Mouse (Mus musculus) ES-E14 (cell line): ENCODE measurements at regions not wholly inside any gene's neighbourhood (a gene's known extent, or its start where the extent isn't known, plus 50 kb on each side); places are given as distances from the start of the nearest gene placed in this dataset.

Source experiments
- DNase-seq: peaks from one replicate; pipeline ENCODE4 v3.0.0-alpha.2; 2013; ENCODE audit warnings: low read depth, low spot score
- H3K27ac ChIP-seq: 2 replicates; pipeline ENCODE4 v1.5.1; 2012; ENCODE audit warnings: low read depth, mild to moderate bottlenecking, low read length, moderate library complexity, mixed read lengths; ENCODE audit not compliant: poor library complexity, insufficient read depth, severe bottlenecking
- H3K36me3 ChIP-seq: 2 replicates; pipeline ENCODE4 v1.6.1; 2012; ENCODE audit warnings: mild to moderate bottlenecking, low read length, moderate library complexity, mixed read lengths; ENCODE audit not compliant: control insufficient read depth, poor library complexity, insufficient read depth, severe bottlenecking
- H3K4me1 ChIP-seq, 2 experiments: fragments of 150-350 bp in 1 of 2; sonication (generic) in 1 of 2; 2 replicates each; pipeline ENCODE4 v1.6.1; 2012; ENCODE audit warnings: low read length in 2 of 2, mild to moderate bottlenecking in 1 of 2, mixed read lengths in 1 of 2; ENCODE audit not compliant: control insufficient read depth in 2 of 2, insufficient read depth in 2 of 2, poor library complexity in 1 of 2
- H3K4me3 ChIP-seq, 2 experiments: fragments of 150-350 bp in 1 of 2; sonication (generic) in 1 of 2; 2 replicates each; pipeline ENCODE4 v1.5.1; 2012; ENCODE audit warnings: low read length in 2 of 2, low read depth in 1 of 2, mild to moderate bottlenecking in 1 of 2, mixed read lengths in 1 of 2; ENCODE audit not compliant: insufficient read depth in 1 of 2, poor library complexity in 1 of 2, severe bottlenecking in 1 of 2
- H3K9ac ChIP-seq: 2 replicates; pipeline ENCODE4 v1.6.1; 2012; ENCODE audit warnings: low read depth, mild to moderate bottlenecking, low read length, mixed read lengths; ENCODE audit not compliant: poor library complexity, insufficient read depth, severe bottlenecking
- H3K9me3 ChIP-seq: fragments of 150-350 bp; sonication (generic); 2 replicates; pipeline ENCODE4 v1.6.1; 2012; ENCODE audit warnings: low read depth, mild to moderate bottlenecking, low read length; ENCODE audit not compliant: control insufficient read depth, insufficient read depth
- CHD2 ChIP-seq: IDR thresholded peaks from 2 replicates; pipeline ENCODE4 v1.6.1; 2014; ENCODE audit warnings: mild to moderate bottlenecking, low read depth, low read length, inconsistent platforms
- HCFC1 ChIP-seq: IDR thresholded peaks from 2 replicates; pipeline ENCODE4 v1.6.1; 2012; ENCODE audit warnings: low read length, inconsistent platforms, borderline replicate concordance; ENCODE audit not compliant: insufficient read depth
- MAFK ChIP-seq: IDR thresholded peaks from 2 replicates; pipeline ENCODE4 v1.6.1; 2014; ENCODE audit warnings: mild to moderate bottlenecking, low read depth, low read length, inconsistent platforms; ENCODE audit not compliant: insufficient read depth
- ZC3H11A ChIP-seq: IDR thresholded peaks from 2 replicates; pipeline ENCODE4 v1.6.1; 2012; ENCODE audit warnings: low read depth, mild to moderate bottlenecking, inconsistent platforms, low read length, borderline replicate concordance
- ZNF384 ChIP-seq: IDR thresholded peaks from 2 replicates; pipeline ENCODE4 v1.6.1; 2012; ENCODE audit warnings: low read depth, low read length, inconsistent platforms
- in situ Hi-C, 2 experiments: fragments of 600-800 bp; cut with MboI; formaldehyde crosslinking; loops; one replicate each; pipeline ENCODE4 v1.15.1; 2025; ENCODE audit warnings: low sequenced_read_pairs in 2 of 2, inconsistent platforms in 1 of 2; ENCODE audit not compliant: unreplicated experiment in 2 of 2

GRCm38 (mm10) chr15:52657916-52658315, 1226.8 kb upstream of the Gm7489 start:
- no peak overlapping the region for H3K27ac ChIP-seq
- no peak overlapping the region for H3K9ac ChIP-seq
- no peaks in the 10 kb centered on the region for H3K4me1 ChIP-seq
- H3K4me3 ChIP-seq, result no peak overlapping the region
- TF ChIP-seq HCFC1 (no peak), ZC3H11A (no peak), MAFK (no peak), ZNF384 (no peak), CHD2 (no peak)
- H3K36me3 ChIP-seq, result no peaks in the 10 kb centered on the region
- in situ Hi-C loops, result no loop called here
- no peak for DNase-seq
- no peaks in the 10 kb centered on the region for H3K9me3 ChIP-seq
